In the genomic region with DNA sequence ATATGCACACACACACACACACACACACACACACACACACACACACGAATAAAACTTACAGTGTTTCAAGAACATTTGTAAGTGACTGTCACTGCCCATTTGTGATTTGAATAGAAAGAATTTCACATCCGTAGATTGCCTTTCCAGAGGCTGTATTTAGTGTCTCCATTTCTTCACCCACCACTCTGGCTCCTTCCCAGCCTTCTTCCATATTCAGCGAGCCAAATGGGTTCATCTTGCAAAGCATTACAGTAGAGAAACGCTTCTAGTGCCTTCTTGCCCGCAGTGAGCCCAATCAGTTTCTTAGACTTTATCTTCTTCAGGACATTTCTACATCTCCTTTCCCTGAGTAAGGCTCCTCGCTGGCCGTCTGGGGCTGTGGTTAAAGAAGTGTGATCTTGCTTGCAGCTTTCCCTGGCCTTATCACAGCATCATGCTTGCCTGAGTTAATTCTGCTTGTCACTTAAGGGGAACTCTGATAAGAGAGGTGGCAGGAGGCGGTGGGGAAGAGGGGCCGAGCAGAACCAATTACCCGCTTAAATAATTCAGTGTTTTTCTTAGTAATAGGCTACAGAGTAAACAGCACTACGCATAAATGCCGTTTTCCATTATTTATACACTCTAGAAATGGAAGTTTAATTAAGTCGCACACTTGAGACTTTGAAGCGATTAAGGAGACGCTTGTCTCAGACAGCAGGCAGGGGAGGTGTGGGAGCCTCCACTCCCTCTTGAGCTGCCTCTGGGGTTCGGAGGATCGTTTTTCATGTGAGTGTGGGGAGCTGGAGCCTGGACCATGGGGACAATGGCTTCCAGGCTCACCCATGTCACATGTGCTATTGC, we compare ENCODE assay signal across 12 mouse cellular contexts. TPM values are rescaled to one million over a fixed set of nuclear protein-coding genes. Genes with fewer than 3 reads are reported as not detected.
DNase-seq lines count a peak whose midpoint lies in the region; ATAC-seq lines count a peak whose summit lies in the region.
"Had no signal": no experiment of that assay in that cellular context is flagged by ENCODE, and none has a peak within 500 bp of the region (broad histone marks: within the 10 kb centered on the region; RNA-seq: fewer than 3 reads in every experiment).

No protein-coding gene starts in this region.

- ATAC-seq in forebrain, embryonic 14.5 days = peak; percentile 61
- peak; percentile 52; the same call in 1 of the 2 replicates for ATAC-seq in kidney, embryonic 16.5 days (ENCODE audit: low FRiP score, low TSS enrichment)

- no peak overlapping the region for H3K27ac ChIP-seq in forebrain, embryonic 14.5 days (ENCODE audit: low read depth, low read length)
- no peak overlapping the region for H3K27ac ChIP-seq in forebrain, embryonic 10.5 days
- peak overlapping the region; percentile 14; the same call in 1 of the 2 replicates for H3K27ac ChIP-seq in kidney, embryonic 16.5 days (ENCODE audit: low read length)
- H3K27ac ChIP-seq: lung, embryonic 15.5 days had no signal

- WGBS in forebrain, embryonic 14.5 days = 35% methylated on average over 17 of the region's 17 CpGs
- WGBS in forebrain, embryonic 10.5 days = 69% methylated on average over 17 of the region's 17 CpGs
- WGBS in kidney, embryonic 16.5 days = 28% methylated on average over 17 of the region's 17 CpGs

- 0 out of 2 replicates have a peak, but pooled peaks cover 3% of the 10 kb centered on the region for H3K4me1 ChIP-seq in forebrain, embryonic 14.5 days (ENCODE audit: control insufficient read depth, insufficient read depth, low read length)
- H3K4me1 ChIP-seq in forebrain, embryonic 10.5 days = peaks cover 13% of the 10 kb centered on the region
- peaks cover 31% of the 10 kb centered on the region for H3K4me1 ChIP-seq in kidney, embryonic 16.5 days (ENCODE audit: insufficient read depth, low read length)

- no peak overlapping the region for H3K4me3 ChIP-seq in forebrain, embryonic 14.5 days (ENCODE audit: low read depth, low read length)
- no peak overlapping the region for H3K4me3 ChIP-seq in forebrain, embryonic 10.5 days
- H3K4me3 ChIP-seq in kidney, embryonic 16.5 days (ENCODE audit: low read length) = no peak overlapping the region
- H3K4me3 ChIP-seq: lung, embryonic 15.5 days; myocyte had no signal

- no peaks in the 10 kb centered on the region for H3K36me3 ChIP-seq in forebrain, embryonic 14.5 days (ENCODE audit: control insufficient read depth, insufficient read depth, low read length)
- H3K36me3 ChIP-seq in forebrain, embryonic 10.5 days (replicated peaks) = no peaks in the 10 kb centered on the region
- no peaks in the 10 kb centered on the region for H3K36me3 ChIP-seq in kidney, embryonic 16.5 days (ENCODE audit: insufficient read depth, low read length)
- H3K36me3 ChIP-seq: lung, embryonic 15.5 days had no signal

- H3K4me2 ChIP-seq in forebrain, embryonic 14.5 days (ENCODE audit: low read length) = no peak overlapping the region
- H3K4me2 ChIP-seq in kidney, embryonic 16.5 days (replicated peaks; ENCODE audit: low read depth, low read length) = no peak overlapping the region
- H3K4me2 ChIP-seq: lung, embryonic 15.5 days had no signal

- no peak overlapping the region for H3K9ac ChIP-seq in forebrain, embryonic 14.5 days (ENCODE audit: low read length)
- H3K9ac ChIP-seq in kidney, embryonic 16.5 days (replicated peaks; ENCODE audit: low read length) = no peak overlapping the region
- H3K9ac ChIP-seq: lung, embryonic 15.5 days had no signal

- H3K9me3 ChIP-seq in forebrain, embryonic 14.5 days (replicated peaks; ENCODE audit: control insufficient read depth, low read length) = no peaks in the 10 kb centered on the region
- no peaks in the 10 kb centered on the region for H3K9me3 ChIP-seq in forebrain, embryonic 10.5 days
- H3K9me3 ChIP-seq in kidney, embryonic 16.5 days (ENCODE audit: low read length) = no peaks in the 10 kb centered on the region
- H3K9me3 ChIP-seq: lung, embryonic 15.5 days had no signal

- peak; percentile 50 for DNase-seq in forebrain, embryonic 14.5 days (ENCODE audit: low spot score)
- no peak for DNase-seq in forebrain, embryonic 10.5 days (ENCODE audit: extremely low spot score, low spot score)
- DNase-seq in kidney, postnatal 10 days = no peak
- peak; percentile 13 for DNase-seq in right cerebral cortex, postnatal 25 days
- DNase-seq in right cerebral cortex, postnatal 4 days = no peak
- DNase-seq in lung, postnatal 10 days = no peak
- no peak for DNase-seq in lung, postnatal 14 days
- DNase-seq: B cell, adult 2 months; cerebellum, postnatal 14 days had no signal

- no peaks in the 10 kb centered on the region for H3K27me3 ChIP-seq in forebrain, embryonic 14.5 days (replicated peaks; ENCODE audit: control insufficient read depth, insufficient read depth, low read length)
- no peaks in the 10 kb centered on the region for H3K27me3 ChIP-seq in forebrain, embryonic 10.5 days (ENCODE audit: poor library complexity, severe bottlenecking)
- peaks cover 16% of the 10 kb centered on the region for H3K27me3 ChIP-seq in kidney, embryonic 16.5 days (ENCODE audit: insufficient read depth, low read length)
- H3K27me3 ChIP-seq: lung, embryonic 15.5 days had no signal

RNA-seq across cellular contexts. Expression of gene Gxylt2, which starts 16.6 kb away (rescaled TPM):
- 0.81 and 1.0 TPM in 2 replicates for polyA plus RNA-seq in forebrain, embryonic 14.5 days (2014; fragmentation: Nextera tagmentation; extraction: Ambion mirVana)
- polyA plus RNA-seq in forebrain, embryonic 10.5 days (2016; fragmentation: Nextera tagmentation; extraction: Ambion mirVana) = 1.2 and 1.3 TPM in 2 replicates
- 6.8 and 8.0 TPM in 2 replicates for polyA plus RNA-seq in kidney, embryonic 16.5 days (2015; fragmentation: Nextera tagmentation; extraction: Ambion mirVana)

RNA-seq across cellular contexts. Expression of gene Shq1, which starts 50.1 kb away (rescaled TPM):
- polyA plus RNA-seq in forebrain, embryonic 14.5 days (2014; fragmentation: Nextera tagmentation; extraction: Ambion mirVana) = 13.1 and 14.2 TPM in 2 replicates
- 26.5 and 27.4 TPM in 2 replicates for polyA plus RNA-seq in forebrain, embryonic 10.5 days (2016; fragmentation: Nextera tagmentation; extraction: Ambion mirVana)
- polyA plus RNA-seq in kidney, embryonic 16.5 days (2015; fragmentation: Nextera tagmentation; extraction: Ambion mirVana) = 18.9 and 20.8 TPM in 2 replicates

Comparison
In these comparisons a context has a peak if more than half of its experiments do, and no peak if none do; other contexts are left out.
1. DNase-seq: peak in forebrain, embryonic 14.5 days (single experiment) and right cerebral cortex, postnatal 25 days (single experiment); none in forebrain, embryonic 10.5 days (single experiment), kidney, postnatal 10 days (single experiment), right cerebral cortex, postnatal 4 days (single experiment), lung, postnatal 10 days (single experiment) and lung, postnatal 14 days (single experiment).